Mouse (Mus musculus) heart, adult 11 months (tissue): ENCODE results near the gene Ssbp3.

Experiments
- DNase-seq: peaks from one replicate; pipeline ENCODE4 v3.0.0; 2022

Ssbp3 gene

GRCm38 (mm10) chr4:106936741-106937140 is 26.2 kb downstream of the Ssbp3 start:
- no peak for DNase-seq

GRCm38 (mm10) chr4:106938506-106939222 is 28.2 kb downstream of the Ssbp3 start:
- DNase-seq, result no peak

GRCm38 (mm10) chr4:106939223-106939918 is 28.9 kb downstream of the Ssbp3 start:
- DNase-seq, result no peak

- DNase-seq, result no peak
Measured at GRCm38 (mm10) chr4:106939919-106940227, 29.4 kb downstream of the Ssbp3 start.

- no peak for DNase-seq
Measured at GRCm38 (mm10) chr4:106940945-106941344, 30.4 kb downstream of the Ssbp3 start.

- DNase-seq, result no peak
Measured at GRCm38 (mm10) chr4:106941475-106941874, 31.0 kb downstream of the Ssbp3 start.

- no peak for DNase-seq
Measured at GRCm38 (mm10) chr4:106942491-106942890, 32.0 kb downstream of the Ssbp3 start.

GRCm38 (mm10) chr4:106943627-106944026 is 33.1 kb downstream of the Ssbp3 start:
- no peak for DNase-seq

- no peak for DNase-seq
Measured at GRCm38 (mm10) chr4:106944898-106945297, 34.4 kb downstream of the Ssbp3 start.

GRCm38 (mm10) chr4:106947741-106948140 is 37.2 kb downstream of the Ssbp3 start:
- no peak for DNase-seq

GRCm38 (mm10) chr4:106948546-106948945 is 38.0 kb downstream of the Ssbp3 start:
- no peak for DNase-seq

GRCm38 (mm10) chr4:106949200-106949599 is 38.7 kb downstream of the Ssbp3 start:
- DNase-seq, result no peak

- DNase-seq, result no peak
Measured at GRCm38 (mm10) chr4:106950801-106951200, 40.3 kb downstream of the Ssbp3 start.

- DNase-seq, result no peak
Measured at GRCm38 (mm10) chr4:106951455-106951854, 41.0 kb downstream of the Ssbp3 start.

- DNase-seq, result no peak
Measured at GRCm38 (mm10) chr4:106953221-106953620, 42.7 kb downstream of the Ssbp3 start.

- no peak for DNase-seq
Measured at GRCm38 (mm10) chr4:106953760-106954159, 43.3 kb downstream of the Ssbp3 start.

- peak; percentile 96 for DNase-seq
Measured at GRCm38 (mm10) chr4:106955729-106956712, 45.5 kb downstream of the Ssbp3 start.

GRCm38 (mm10) chr4:106958117-106958516 is 47.6 kb downstream of the Ssbp3 start:
- no peak for DNase-seq

GRCm38 (mm10) chr4:106958561-106958960 is 48.1 kb downstream of the Ssbp3 start:
- no peak for DNase-seq

- DNase-seq, result no peak
Measured at GRCm38 (mm10) chr4:106959506-106960302, 49.2 kb downstream of the Ssbp3 start.

- no peak for DNase-seq
Measured at GRCm38 (mm10) chr4:106960476-106960875, 50.0 kb downstream of the Ssbp3 start.

GRCm38 (mm10) chr4:106961321-106961720 is 50.8 kb downstream of the Ssbp3 start:
- no peak for DNase-seq

- DNase-seq, result no peak
Measured at GRCm38 (mm10) chr4:106964356-106964755, 53.9 kb downstream of the Ssbp3 start.
